Mouse (Mus musculus) embryonic facial prominence, embryonic 14.5 days (tissue): ENCODE measurements around the gene Ryr1. TPM values are rescaled to one million over a fixed set of nuclear protein-coding genes. Genes with fewer than 3 reads are reported as not detected.
A peak's percentile ranks its signal among the peaks of the same experiment; 100 is the strongest.

ENCODE experiments used
- ATAC-seq: fragments of 200-750 bp; cut with Nextera tagmentation; 2 replicates; pipeline ENCODE4 v1.8.0; 2017; ENCODE audit warnings: low read depth, moderate number of reproducible peaks, moderate TSS enrichment
- DNase-seq: peaks from one replicate; pipeline ENCODE4 v3.0.0-alpha.2; 2015; ENCODE audit warnings: low spot score
- H3K27ac ChIP-seq: fragments of 300-500 bp; sonication (generic); replicated peaks from 2 replicates; pipeline ENCODE4 v1.5.1; 2014; ENCODE audit warnings: low read depth, mild to moderate bottlenecking, low read length, moderate library complexity
- H3K27me3 ChIP-seq: fragments of 300-500 bp; sonication (generic); replicated peaks from 2 replicates; pipeline ENCODE4 v1.6.1; 2014; ENCODE audit warnings: low read length; ENCODE audit not compliant: control insufficient read depth, insufficient read depth
- H3K36me3 ChIP-seq: fragments of 300-500 bp; sonication (generic); 2 replicates; pipeline ENCODE4 v1.6.1; 2014; ENCODE audit warnings: low read length, mixed read lengths; ENCODE audit not compliant: control insufficient read depth, insufficient read depth
- H3K4me1 ChIP-seq: fragments of 300-500 bp; sonication (generic); 2 replicates; pipeline ENCODE4 v1.6.1; 2014; ENCODE audit warnings: antibody characterized with exemption, low read length; ENCODE audit not compliant: control insufficient read depth, insufficient read depth
- H3K4me2 ChIP-seq: fragments of 300-500 bp; sonication (generic); 2 replicates; pipeline ENCODE4 v1.6.1; 2014; ENCODE audit warnings: low read depth, mild to moderate bottlenecking, low read length, moderate library complexity, mixed read lengths
- H3K4me3 ChIP-seq: fragments of 300-500 bp; sonication (generic); 2 replicates; pipeline ENCODE4 v1.5.1; 2014; ENCODE audit warnings: low read depth, mild to moderate bottlenecking, low read length
- H3K9ac ChIP-seq: fragments of 300-500 bp; sonication (generic); 2 replicates; pipeline ENCODE4 v1.6.1; 2014; ENCODE audit warnings: low read depth, mild to moderate bottlenecking, low read length, moderate library complexity, mixed read lengths
- H3K9me3 ChIP-seq: fragments of 300-500 bp; sonication (generic); 2 replicates; pipeline ENCODE4 v1.6.1; 2016; ENCODE audit warnings: low read length; ENCODE audit not compliant: control insufficient read depth
- WGBS: fragments of 180-500 bp; shearing (Covaris S2); extraction: QIAGEN DNeasy Blood & Tissue Kit; methylation state at CpG from one replicate; pipeline ENCODE4 v1.1.7; 2014; 5-methylcytosine and 5-hydroxymethylcytosine counted together
- polyA plus RNA-seq: library from polyadenylated mRNA; unstranded; fragments of >200 nt; fragmentation: Nextera tagmentation; extraction: Ambion mirVana; gene quantifications from 2 replicates; pipeline ENCODE4 v1.2.1, GENCODE M21; 2014

Ryr1 gene
- polyA plus RNA-seq, 1 experiment from 2014 or later: 10.6 TPM

- no peak for ATAC-seq
- Histone ChIP-seq H3K9me3 (no peaks in the 10 kb centered on the region), H3K9ac (no peak overlapping the region), H3K4me1 (peaks cover 3% of the 10 kb centered on the region; the same call in 1 of the 2 replicates), H3K27ac (no peak overlapping the region), H3K4me3 (no peak overlapping the region), H3K36me3 (no peaks in the 10 kb centered on the region), H3K27me3 (no peaks in the 10 kb centered on the region), H3K4me2 (no peak overlapping the region)
- WGBS: 84% methylated on average over 5 of the region's 5 CpGs
- no peak for DNase-seq
Observed at GRCm38 (mm10) chr7:29041194-29041593, 83.8 kb downstream of the Ryr1 start.

- peak; percentile 68 for ATAC-seq
- Histone ChIP-seq H3K4me3 (peak overlapping the region; percentile 45), H3K4me2 (peak overlapping the region; percentile 79), H3K9me3 (no peaks in the 10 kb centered on the region), H3K36me3 (no peaks in the 10 kb centered on the region), H3K27ac (peak overlapping the region; percentile 49; the same call in 1 of the 2 replicates), H3K4me1 (peaks cover 3% of the 10 kb centered on the region; the same call in 1 of the 2 replicates), H3K27me3 (no peaks in the 10 kb centered on the region), H3K9ac (peak overlapping the region; percentile 69)
- 4% methylated on average over 23 of the region's 26 CpGs for WGBS
- peak; percentile 64 for DNase-seq
Observed at GRCm38 (mm10) chr7:29039985-29040661, 84.9 kb downstream of the Ryr1 start.

GRCm38 (mm10) chr7:29039604-29039984 is 85.4 kb downstream of the Ryr1 start:
- peak; percentile 93 for DNase-seq
- Histone ChIP-seq H3K36me3 (no peaks in the 10 kb centered on the region), H3K4me3 (peak overlapping the region; percentile 45), H3K27ac (peak overlapping the region; percentile 49; the same call in 1 of the 2 replicates), H3K9me3 (no peaks in the 10 kb centered on the region), H3K9ac (peak overlapping the region; percentile 69), H3K27me3 (no peaks in the 10 kb centered on the region), H3K4me1 (peaks cover 3% of the 10 kb centered on the region; the same call in 1 of the 2 replicates), H3K4me2 (peak overlapping the region; percentile 79)
- ATAC-seq: peak; percentile 77
- WGBS: 2% methylated on average over 11 of the region's 11 CpGs

- H3K27me3 ChIP-seq: no peaks in the 10 kb centered on the region
- no peaks in the 10 kb centered on the region for H3K4me1 ChIP-seq
- H3K4me3 ChIP-seq: no peak overlapping the region
- H3K36me3 ChIP-seq: no peaks in the 10 kb centered on the region
- no peaks in the 10 kb centered on the region for H3K9me3 ChIP-seq
- H3K4me2 ChIP-seq: no peak overlapping the region
- no peak for DNase-seq
- H3K9ac ChIP-seq: no peak overlapping the region
- no peak for ATAC-seq
- WGBS: 85% methylated on average over 6 of the region's 6 CpGs
- no peak overlapping the region for H3K27ac ChIP-seq
Observed at GRCm38 (mm10) chr7:29037261-29037660, 87.7 kb downstream of the Ryr1 start.

GRCm38 (mm10) chr7:29032685-29033084 is 92.3 kb downstream of the Ryr1 start:
- no peaks in the 10 kb centered on the region for H3K27me3 ChIP-seq
- 86% methylated on average over 5 of the region's 5 CpGs for WGBS
- H3K27ac ChIP-seq: no peak overlapping the region
- no peaks in the 10 kb centered on the region for H3K9me3 ChIP-seq
- H3K36me3 ChIP-seq: no peaks in the 10 kb centered on the region
- DNase-seq (no peak), ATAC-seq (no peak)
- no peaks in the 10 kb centered on the region for H3K4me1 ChIP-seq
- H3K9ac ChIP-seq: no peak overlapping the region
- no peak overlapping the region for H3K4me3 ChIP-seq
- no peak overlapping the region for H3K4me2 ChIP-seq

GRCm38 (mm10) chr7:29031641-29032040 is 93.3 kb downstream of the Ryr1 start:
- H3K27me3 ChIP-seq: no peaks in the 10 kb centered on the region
- H3K4me2 ChIP-seq: no peak overlapping the region
- WGBS: 70% methylated on average over 10 of the region's 10 CpGs
- no peak overlapping the region for H3K9ac ChIP-seq
- H3K27ac ChIP-seq: no peak overlapping the region
- no peak overlapping the region for H3K4me3 ChIP-seq
- DNase-seq (no peak), ATAC-seq (no peak)
- no peaks in the 10 kb centered on the region for H3K36me3 ChIP-seq
- no peaks in the 10 kb centered on the region for H3K4me1 ChIP-seq
- no peaks in the 10 kb centered on the region for H3K9me3 ChIP-seq

- no peak for DNase-seq
- H3K4me2 ChIP-seq: no peak overlapping the region
- H3K4me1 ChIP-seq: no peaks in the 10 kb centered on the region
- H3K27me3 ChIP-seq: no peaks in the 10 kb centered on the region
- no peak overlapping the region for H3K4me3 ChIP-seq
- no peaks in the 10 kb centered on the region for H3K36me3 ChIP-seq
- no peak overlapping the region for H3K9ac ChIP-seq
- 86% methylated on average over 14 of the region's 14 CpGs for WGBS
- no peak overlapping the region for H3K27ac ChIP-seq
- no peak for ATAC-seq
- H3K9me3 ChIP-seq: no peaks in the 10 kb centered on the region
Observed at GRCm38 (mm10) chr7:29029690-29030656, 95.0 kb downstream of the Ryr1 start.

GRCm38 (mm10) chr7:29028761-29029160 is 96.2 kb downstream of the Ryr1 start:
- Histone ChIP-seq H3K27ac (no peak overlapping the region), H3K4me1 (no peaks in the 10 kb centered on the region), H3K4me3 (no peak overlapping the region), H3K9me3 (no peaks in the 10 kb centered on the region), H3K9ac (no peak overlapping the region), H3K4me2 (no peak overlapping the region), H3K27me3 (no peaks in the 10 kb centered on the region), H3K36me3 (no peaks in the 10 kb centered on the region)
- WGBS: 83% methylated on average over 6 of the region's 6 CpGs
- no peak for DNase-seq
- ATAC-seq: no peak
